Mouse (Mus musculus) skeletal muscle tissue, postnatal 0 days (tissue): ENCODE data around the gene Hmgb1. TPM values are rescaled to one million over a fixed set of nuclear protein-coding genes. Genes with fewer than 3 reads are reported as not detected.

ENCODE experiments used
- polyA plus RNA-seq: library from polyadenylated mRNA; unstranded; fragments of >200 nt; fragmentation: Nextera tagmentation; extraction: Ambion mirVana; gene quantifications from 2 replicates; pipeline ENCODE4 v1.2.1, GENCODE M21; 2015

The Hmgb1 gene
- 457 and 564 TPM in 2 replicates for polyA plus RNA-seq

DNA sequence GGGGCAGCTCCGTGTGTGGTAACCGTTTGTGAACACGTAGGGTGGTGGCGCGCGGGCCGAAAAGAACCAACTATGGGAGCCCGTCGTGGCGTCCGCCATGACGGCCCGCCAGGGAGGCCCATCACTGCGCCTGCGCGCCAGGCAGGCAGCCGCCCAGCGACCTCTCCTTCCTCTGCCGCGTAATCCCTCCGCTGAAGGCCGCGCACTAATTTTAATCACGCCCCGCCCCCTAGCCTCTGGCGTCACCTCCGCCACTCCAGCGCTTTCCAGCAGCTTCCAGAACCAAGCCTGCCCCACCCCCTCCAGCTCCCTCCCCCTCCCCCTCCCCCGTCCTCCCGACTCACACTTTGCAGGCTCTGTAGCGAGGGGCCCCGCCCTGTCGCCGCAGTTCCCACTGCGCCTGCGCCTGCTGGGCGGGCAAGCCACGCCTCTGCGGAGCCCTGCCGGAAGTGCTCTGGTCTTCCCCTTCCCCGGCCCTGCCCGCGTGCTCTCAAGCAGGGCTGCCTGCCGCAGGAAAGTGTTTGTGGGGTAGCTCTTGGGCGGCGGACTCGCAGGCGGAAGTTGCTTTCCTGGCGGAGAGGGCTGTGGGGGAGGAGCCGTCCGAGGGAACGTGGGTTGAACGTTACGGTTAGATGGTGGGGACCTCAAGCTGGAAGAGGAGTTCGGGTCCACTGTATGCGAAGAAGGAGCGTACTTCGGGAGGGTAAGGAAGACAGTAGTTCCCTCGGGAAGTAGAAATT, at the start of gene Hmgb1, which contains the start of gene Uspl1:
Gene Hmgb1, minus strand, starts transcription at position 386 of the 740 bp plus-strand sequence.
Gene Uspl1, plus strand, starts transcription at position 247 of the 740 bp plus-strand sequence.

Other genes starting within 250 kb of the Hmgb1 start
- gene Gm42791, start 189.3 kb downstream of the Hmgb1 start, polyA plus RNA-seq, result not detected in 2 replicates
- 21.3 and 24.3 TPM in 2 replicates for gene Uspl1, start 139 bp downstream of the Hmgb1 start, polyA plus RNA-seq
- 22.4 and 27.8 TPM in 2 replicates for gene Alox5ap, start 80.3 kb upstream of the Hmgb1 start, polyA plus RNA-seq
- gene Medag, start 227.3 kb upstream of the Hmgb1 start, polyA plus RNA-seq, result 7.2 and 8.3 TPM in 2 replicates